Mouse (Mus musculus): Measurements from ENCODE around the gene Rara. TPM values are rescaled to one million over a fixed set of nuclear protein-coding genes. Genes with fewer than 3 reads are reported as not detected.

Gene Rara
- polyA plus RNA-seq, 1 experiment from 2014 or later, result 43.2 TPM

GRCm38 (mm10) chr11:98941826-98942550, 14.4 kb downstream of the Rara start:
- peak; percentile 90 for DNase-seq
- no peak for TF ChIP-seq CTCF (IDR thresholded peaks at IDR 0.05; ENCODE audit: low read depth)
- WGBS, result 3% methylated on average over 15 of the region's 15 CpGs

GRCm38 (mm10) chr11:98942555-98942922, 14.9 kb downstream of the Rara start:
- 30% methylated on average over 3 of the region's 3 CpGs for WGBS
- DNase-seq (no peak), ATAC-seq (ENCODE audit: insufficient read depth) (peak; percentile 3; the same call in 1 of the 2 replicates)
- peak overlapping the region; percentile 20; the same call in 1 of the 2 replicates for H3K9ac ChIP-seq
- H3K4me3 ChIP-seq (ENCODE audit: low read depth, low read length), result peak overlapping the region; percentile 76
- no peaks in the 10 kb centered on the region; the same call in 1 of the 2 replicates for H3K36me3 ChIP-seq (ENCODE audit: insufficient read depth)
- H3K4me1 ChIP-seq (ENCODE audit: insufficient read depth), result peaks cover 77% of the 10 kb centered on the region
- no peaks in the 10 kb centered on the region for H3K27me3 ChIP-seq (ENCODE audit: insufficient read depth, low read length)
- TF ChIP-seq CTCF (IDR thresholded peaks at IDR 0.05; ENCODE audit: low read depth), result no peak
- H3K4me2 ChIP-seq, result peak overlapping the region; percentile 94
- H3K9me3 ChIP-seq (ENCODE audit: low read depth, low read length), result no peaks in the 10 kb centered on the region
- peak overlapping the region; percentile 99 for H3K27ac ChIP-seq (ENCODE audit: low read depth)

More at GRCm38 (mm10) chr11:98941826-98942550, 14.4 kb downstream of the Rara start:
- Histone ChIP-seq H3K36me3 (ENCODE audit: insufficient read depth) (no peaks in the 10 kb centered on the region; the same call in 1 of the 2 replicates), H3K27me3 (ENCODE audit: insufficient read depth, low read length) (no peaks in the 10 kb centered on the region), H3K27ac (ENCODE audit: low read depth) (peak overlapping the region; percentile 99), H3K4me3 (ENCODE audit: low read depth, low read length) (peak overlapping the region; percentile 76), H3K4me1 (ENCODE audit: insufficient read depth) (peaks cover 77% of the 10 kb centered on the region), H3K9ac (peak overlapping the region; percentile 51), H3K9me3 (ENCODE audit: low read depth, low read length) (no peaks in the 10 kb centered on the region), H3K4me2 (peak overlapping the region; percentile 94)
- peak; percentile 13 for ATAC-seq (ENCODE audit: insufficient read depth)

- Histone ChIP-seq H3K27me3 (ENCODE audit: insufficient read depth, low read length) (no peaks in the 10 kb centered on the region), H3K9me3 (ENCODE audit: low read depth, low read length) (no peaks in the 10 kb centered on the region), H3K4me2 (peak overlapping the region; percentile 94), H3K4me3 (ENCODE audit: low read depth, low read length) (no peak overlapping the region; the same call in 1 of the 2 replicates), H3K36me3 (ENCODE audit: insufficient read depth) (no peaks in the 10 kb centered on the region; the same call in 1 of the 2 replicates), H3K4me1 (ENCODE audit: insufficient read depth) (peaks cover 77% of the 10 kb centered on the region), H3K9ac (peak overlapping the region; percentile 20; the same call in 1 of the 2 replicates), H3K27ac (ENCODE audit: low read depth) (peak overlapping the region; percentile 99)
- WGBS, result 38% methylated on average over 8 of the region's 8 CpGs
- DNase-seq (peak; percentile 90), ATAC-seq (ENCODE audit: insufficient read depth) (peak; percentile 39)
- no peak for TF ChIP-seq CTCF (IDR thresholded peaks at IDR 0.05; ENCODE audit: low read depth)
These were observed 15.5 kb downstream of the Rara start for GRCm38 (mm10) chr11:98942923-98943641.

GRCm38 (mm10) chr11:98943741-98944461, 16.3 kb downstream of the Rara start:
- Histone ChIP-seq H3K36me3 (ENCODE audit: insufficient read depth) (no peaks in the 10 kb centered on the region; the same call in 1 of the 2 replicates), H3K4me2 (peak overlapping the region; percentile 94), H3K27ac (ENCODE audit: low read depth) (peak overlapping the region; percentile 99), H3K27me3 (ENCODE audit: insufficient read depth, low read length) (no peaks in the 10 kb centered on the region), H3K9me3 (ENCODE audit: low read depth, low read length) (no peaks in the 10 kb centered on the region), H3K4me1 (ENCODE audit: insufficient read depth) (peaks cover 71% of the 10 kb centered on the region), H3K9ac (peak overlapping the region; percentile 1; the same call in 1 of the 2 replicates), H3K4me3 (ENCODE audit: low read depth, low read length) (no peak overlapping the region)
- DNase-seq, result peak; percentile 68
- no peak for TF ChIP-seq CTCF (IDR thresholded peaks at IDR 0.05; ENCODE audit: low read depth)
- 32% methylated on average over 14 of the region's 14 CpGs for WGBS
- no peak for ATAC-seq (ENCODE audit: insufficient read depth)

GRCm38 (mm10) chr11:98944897-98945604, 17.4 kb downstream of the Rara start:
- WGBS, result 20% methylated on average over 11 of the region's 11 CpGs
- peak overlapping the region; percentile 99 for H3K27ac ChIP-seq (ENCODE audit: low read depth)
- ATAC-seq (ENCODE audit: insufficient read depth), result no peak
- no peak for TF ChIP-seq CTCF (IDR thresholded peaks at IDR 0.05; ENCODE audit: low read depth)
- no peaks in the 10 kb centered on the region for H3K27me3 ChIP-seq (ENCODE audit: insufficient read depth, low read length)
- H3K4me1 ChIP-seq (ENCODE audit: insufficient read depth), result peaks cover 63% of the 10 kb centered on the region
- peaks cover 4% of the 10 kb centered on the region; the same call in 1 of the 2 replicates for H3K36me3 ChIP-seq (ENCODE audit: insufficient read depth)
- H3K4me2 ChIP-seq, result peak overlapping the region; percentile 94
- peak; percentile 16 for DNase-seq
- H3K4me3 ChIP-seq (ENCODE audit: low read depth, low read length), result no peak overlapping the region
- H3K9me3 ChIP-seq (ENCODE audit: low read depth, low read length), result no peaks in the 10 kb centered on the region
- peak overlapping the region; percentile 41; the same call in 1 of the 2 replicates for H3K9ac ChIP-seq

GRCm38 (mm10) chr11:98945605-98945977, 18.0 kb downstream of the Rara start:
- 49% methylated on average over 3 of the region's 3 CpGs for WGBS
- no peaks in the 10 kb centered on the region for H3K27me3 ChIP-seq (ENCODE audit: insufficient read depth, low read length)
- H3K4me1 ChIP-seq (ENCODE audit: insufficient read depth), result peaks cover 59% of the 10 kb centered on the region
- H3K4me3 ChIP-seq (ENCODE audit: low read depth, low read length), result no peak overlapping the region
- TF ChIP-seq CTCF (IDR thresholded peaks at IDR 0.05; ENCODE audit: low read depth), result no peak
- DNase-seq, result no peak
- peak overlapping the region; percentile 23; the same call in 1 of the 2 replicates for H3K4me2 ChIP-seq
- no peaks in the 10 kb centered on the region for H3K9me3 ChIP-seq (ENCODE audit: low read depth, low read length)
- H3K9ac ChIP-seq, result peak overlapping the region; percentile 13; the same call in 1 of the 2 replicates
- ATAC-seq (ENCODE audit: insufficient read depth), result no peak
- H3K36me3 ChIP-seq (ENCODE audit: insufficient read depth), result peaks cover 10% of the 10 kb centered on the region; the same call in 1 of the 2 replicates
- H3K27ac ChIP-seq (ENCODE audit: low read depth), result peak overlapping the region; percentile 99

Measured in lung, embryonic 14.5 days (tissue).